9 mouse cellular contexts compared by ENCODE assay signal in the genomic region with DNA sequence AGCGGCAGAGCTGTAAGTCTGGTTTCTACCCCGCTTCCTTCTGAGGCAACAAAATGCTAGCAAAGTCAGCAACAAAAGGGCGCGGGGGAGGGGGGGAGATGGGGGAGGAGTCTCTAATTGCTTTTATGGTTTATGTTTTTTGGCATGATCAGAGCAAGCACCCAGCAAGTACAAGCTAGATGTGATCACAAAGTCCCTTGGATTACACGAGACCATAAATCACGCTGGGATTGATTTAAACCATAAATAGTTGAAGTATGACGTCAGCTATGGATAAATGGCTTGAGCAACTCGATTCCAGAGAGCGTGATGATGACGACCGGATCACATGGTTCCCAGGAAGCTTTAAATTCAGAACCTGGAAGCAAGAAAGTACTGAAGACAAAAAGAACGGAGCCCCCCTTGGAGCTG. TPM values are rescaled to one million over a fixed set of nuclear protein-coding genes. Genes with fewer than 3 reads are reported as not detected.
DNase-seq lines count a peak whose midpoint lies in the region; ATAC-seq and TF ChIP-seq lines count a peak whose summit lies in the region.
"Had no signal": no experiment of that assay in that cellular context is flagged by ENCODE, and none has a peak within 500 bp of the region (broad histone marks: within the 10 kb centered on the region; RNA-seq: fewer than 3 reads in every experiment).

No protein-coding gene starts in this region.

- no peak overlapping the region for H3K9ac ChIP-seq in heart, postnatal 0 days (replicated peaks; ENCODE audit: low read depth, low read length)
- no peak overlapping the region for H3K9ac ChIP-seq in embryonic facial prominence, embryonic 11.5 days (replicated peaks; ENCODE audit: low read length)
- no peak overlapping the region for H3K9ac ChIP-seq in intestine, embryonic 15.5 days
- 0 out of 2 replicates have a peak overlapping the region, but pooled peaks have one; percentile 22 for H3K9ac ChIP-seq in neural tube, embryonic 13.5 days

- DNase-seq in heart, postnatal 0 days (ENCODE audit: low spot score) = no peak
- DNase-seq in heart, postnatal 4 days = no peak
- peak; percentile 56 for DNase-seq in embryonic facial prominence, embryonic 11.5 days (ENCODE audit: low spot score)
- DNase-seq in testis, postnatal 14 days (ENCODE audit: low spot score) = no peak
- DNase-seq in gastrocnemius, postnatal 10 days = no peak
- no peak for DNase-seq in gastrocnemius, postnatal 25 days

- no peak for TF ChIP-seq EP300 in heart, postnatal 0 days (IDR thresholded peaks at IDR 0.05; ENCODE audit: low read depth)

- H3K4me1 ChIP-seq in heart, postnatal 0 days (ENCODE audit: control insufficient read depth, insufficient read depth) = no peaks in the 10 kb centered on the region
- H3K4me1 ChIP-seq in embryonic facial prominence, embryonic 11.5 days (ENCODE audit: control insufficient read depth, insufficient read depth, low read length) = no peaks in the 10 kb centered on the region
- H3K4me1 ChIP-seq in intestine, embryonic 15.5 days (replicated peaks) = peaks cover 14% of the 10 kb centered on the region
- peaks cover 16% of the 10 kb centered on the region for H3K4me1 ChIP-seq in neural tube, embryonic 13.5 days (replicated peaks)

- H3K27me3 ChIP-seq in heart, postnatal 0 days (ENCODE audit: control insufficient read depth, insufficient read depth, low read length) = peaks cover 9% of the 10 kb centered on the region; the same call in 1 of the 2 replicates
- H3K27me3 ChIP-seq in embryonic facial prominence, embryonic 11.5 days (ENCODE audit: control insufficient read depth, insufficient read depth, low read length) = no peaks in the 10 kb centered on the region; the same call in 1 of the 2 replicates
- no peaks in the 10 kb centered on the region for H3K27me3 ChIP-seq in intestine, embryonic 15.5 days (replicated peaks)
- H3K27me3 ChIP-seq in neural tube, embryonic 13.5 days = peaks cover 45% of the 10 kb centered on the region

- no peak overlapping the region for H3K27ac ChIP-seq in heart, postnatal 0 days (ENCODE audit: low read depth)
- H3K27ac ChIP-seq in embryonic facial prominence, embryonic 11.5 days (replicated peaks; ENCODE audit: low read depth, low read length) = no peak overlapping the region
- H3K27ac ChIP-seq in intestine, embryonic 15.5 days = no peak overlapping the region
- no peak overlapping the region for H3K27ac ChIP-seq in neural tube, embryonic 13.5 days (replicated peaks)

- no peaks in the 10 kb centered on the region for H3K36me3 ChIP-seq in heart, postnatal 0 days (replicated peaks; ENCODE audit: control insufficient read depth, insufficient read depth, low read length)
- H3K36me3 ChIP-seq in embryonic facial prominence, embryonic 11.5 days (replicated peaks; ENCODE audit: control insufficient read depth, insufficient read depth, low read depth, low read length) = no peaks in the 10 kb centered on the region
- H3K36me3 ChIP-seq in intestine, embryonic 15.5 days = no peaks in the 10 kb centered on the region
- no peaks in the 10 kb centered on the region for H3K36me3 ChIP-seq in neural tube, embryonic 13.5 days

- ATAC-seq in heart, postnatal 0 days (ENCODE audit: insufficient read depth, low read depth) = no peak
- ATAC-seq in embryonic facial prominence, embryonic 11.5 days (replicated peaks; ENCODE audit: insufficient number of reproducible peaks, low FRiP score, low TSS enrichment, low read depth) = no peak
- peak; percentile 20 for ATAC-seq in intestine, embryonic 15.5 days
- ATAC-seq in neural tube, embryonic 13.5 days (ENCODE audit: low read depth) = no peak

- H3K4me3 ChIP-seq in heart, postnatal 0 days (ENCODE audit: low read depth, low read length) = 0 out of 2 replicates have a peak overlapping the region, but pooled peaks have one; percentile 2
- H3K4me3 ChIP-seq in embryonic facial prominence, embryonic 11.5 days (ENCODE audit: low read depth, low read length) = no peak overlapping the region
- H3K4me3 ChIP-seq in intestine, embryonic 15.5 days (replicated peaks) = no peak overlapping the region
- H3K4me3 ChIP-seq in neural tube, embryonic 13.5 days = no peak overlapping the region
- H3K4me3 ChIP-seq: megakaryocyte, embryonic 14.5 days had no signal

- H3K4me2 ChIP-seq in heart, postnatal 0 days (ENCODE audit: low read depth, low read length) = peak overlapping the region; percentile 34
- peak overlapping the region; percentile 5; the same call in 1 of the 2 replicates for H3K4me2 ChIP-seq in embryonic facial prominence, embryonic 11.5 days (ENCODE audit: low read depth, low read length)
- H3K4me2 ChIP-seq in intestine, embryonic 15.5 days (replicated peaks) = peak overlapping the region; percentile 54
- peak overlapping the region; percentile 42 for H3K4me2 ChIP-seq in neural tube, embryonic 13.5 days

- 32% methylated on average over 12 of the region's 12 CpGs for WGBS in heart, postnatal 0 days
- 37% methylated on average over 12 of the region's 12 CpGs for WGBS in embryonic facial prominence, embryonic 11.5 days
- WGBS in intestine, embryonic 15.5 days = 15% methylated on average over 12 of the region's 12 CpGs
- 24% methylated on average over 12 of the region's 12 CpGs for WGBS in neural tube, embryonic 13.5 days

- TF ChIP-seq CTCF in heart, postnatal 0 days (IDR thresholded peaks at IDR 0.05; ENCODE audit: low read depth) = no peak

- no peaks in the 10 kb centered on the region for H3K9me3 ChIP-seq in heart, postnatal 0 days (replicated peaks; ENCODE audit: control insufficient read depth, low read length)
- H3K9me3 ChIP-seq in embryonic facial prominence, embryonic 11.5 days (replicated peaks; ENCODE audit: control insufficient read depth, low read length) = no peaks in the 10 kb centered on the region
- no peaks in the 10 kb centered on the region for H3K9me3 ChIP-seq in intestine, embryonic 15.5 days
- H3K9me3 ChIP-seq in neural tube, embryonic 13.5 days = no peaks in the 10 kb centered on the region

RNA-seq across cellular contexts. Expression of a gene that starts 22.9 kb away (rescaled TPM):
- 5.3 and 8.6 TPM in 2 replicates for total RNA-seq in heart, postnatal 0 days (2014; rRNA removed; ENCODE audit: low replicate concordance)
- polyA plus RNA-seq in heart, postnatal 0 days (2015; fragmentation: Nextera tagmentation; extraction: Ambion mirVana) = 2.5 and 2.8 TPM in 2 replicates
- 10 to 100 TPM; 14.7 to 15.4 TPM for total RNA-seq in heart, postnatal 4 days (2021)
- polyA plus RNA-seq in embryonic facial prominence, embryonic 11.5 days (2014; fragmentation: Nextera tagmentation; extraction: Ambion mirVana) = 8.9 and 11.2 TPM in 2 replicates
- polyA plus RNA-seq in intestine, embryonic 15.5 days (2015; fragmentation: Nextera tagmentation; extraction: Ambion mirVana) = 6.4 and 7.6 TPM in 2 replicates
- polyA plus RNA-seq in neural tube, embryonic 13.5 days (2015; fragmentation: Nextera tagmentation; extraction: Ambion mirVana) = 15.9 and 16.1 TPM in 2 replicates
- total RNA-seq in gastrocnemius, postnatal 10 days (2021) = 1 to 10 TPM; 4.1 to 4.7 TPM
- total RNA-seq in gastrocnemius, postnatal 25 days (2021) = 10 to 100 TPM in 1 of 2 experiments, 1 to 10 TPM in 1; 8.5 to 14.6 TPM
